Mouse (Mus musculus) forebrain, embryonic 16.5 days (tissue): Measurements from ENCODE around the gene Olfr555. TPM values are rescaled to one million over a fixed set of nuclear protein-coding genes. Genes with fewer than 3 reads are reported as not detected.
A peak's percentile ranks its signal among the peaks of the same experiment; 100 is the strongest.

Source experiments
- ATAC-seq: fragments of 200-750 bp; cut with Nextera tagmentation; 2 replicates; pipeline ENCODE4 v1.8.0; 2017; ENCODE audit warnings: mild to moderate bottlenecking, moderate library complexity
- H3K27ac ChIP-seq: fragments of 300-500 bp; sonication (generic); 2 replicates; pipeline ENCODE4 v1.5.1; 2014; ENCODE audit warnings: low read length, control low read depth
- H3K27me3 ChIP-seq: fragments of 300-500 bp; sonication (generic); replicated peaks from 2 replicates; pipeline ENCODE4 v1.6.1; 2014; ENCODE audit warnings: low read length; ENCODE audit not compliant: control insufficient read depth, insufficient read depth
- H3K36me3 ChIP-seq: fragments of 300-500 bp; sonication (generic); 2 replicates; pipeline ENCODE4 v1.6.1; 2014; ENCODE audit not compliant: control insufficient read depth, insufficient read depth
- H3K4me1 ChIP-seq: fragments of 300-500 bp; sonication (generic); replicated peaks from 2 replicates; pipeline ENCODE4 v1.6.1; 2014; ENCODE audit warnings: low read length; ENCODE audit not compliant: control insufficient read depth, insufficient read depth
- H3K4me2 ChIP-seq: fragments of 300-500 bp; sonication (generic); 2 replicates; pipeline ENCODE4 v1.6.1; 2014; ENCODE audit warnings: mild to moderate bottlenecking, low read length, control low read depth
- H3K4me3 ChIP-seq: fragments of 300-500 bp; sonication (generic); replicated peaks from 2 replicates; pipeline ENCODE4 v1.5.1; 2014; ENCODE audit warnings: mild to moderate bottlenecking, low read length, control low read depth
- H3K9ac ChIP-seq: fragments of 300-500 bp; sonication (generic); replicated peaks from 2 replicates; pipeline ENCODE4 v1.6.1; 2014; ENCODE audit warnings: low read depth, low read length, control low read depth
- H3K9me3 ChIP-seq: fragments of 300-500 bp; sonication (generic); 2 replicates; pipeline ENCODE4 v1.6.1; 2016; ENCODE audit warnings: low read length; ENCODE audit not compliant: control insufficient read depth
- WGBS: fragments of 180-500 bp; shearing (Covaris S2); extraction: QIAGEN DNeasy Blood & Tissue Kit; methylation state at CpG from one replicate; pipeline ENCODE4 v1.1.7; 2014; 5-methylcytosine and 5-hydroxymethylcytosine counted together
- polyA plus RNA-seq: library from polyadenylated mRNA; unstranded; fragments of >200 nt; fragmentation: Nextera tagmentation; extraction: Ambion mirVana; gene quantifications from 2 replicates; pipeline ENCODE4 v1.2.1, GENCODE M21; 2015

Olfr555 gene
- polyA plus RNA-seq, 1 experiment from 2014 or later = not detected

GRCm38 (mm10) chr7:102681916-102682315 lies 23.3 kb downstream of the Olfr555 start:
- no peak overlapping the region for H3K4me3 ChIP-seq
- no peak overlapping the region for H3K27ac ChIP-seq
- no peak for ATAC-seq
- no peak overlapping the region for H3K9ac ChIP-seq
- no peak overlapping the region for H3K4me2 ChIP-seq
- H3K27me3 ChIP-seq = no peaks in the 10 kb centered on the region
- H3K9me3 ChIP-seq = no peaks in the 10 kb centered on the region
- 84% methylated on average over 1 of the region's 1 CpGs for WGBS
- H3K4me1 ChIP-seq = 0 out of 2 replicates have a peak, but pooled peaks cover 2% of the 10 kb centered on the region
- no peaks in the 10 kb centered on the region for H3K36me3 ChIP-seq

GRCm38 (mm10) chr7:102686944-102687501 lies 28.4 kb downstream of the Olfr555 start, which contains the start of gene Trim68:
Trim68 (minus strand) TSS chr7:102687327.
- H3K4me1 ChIP-seq = peaks cover 6% of the 10 kb centered on the region
- peak; percentile 100 for ATAC-seq
- no peaks in the 10 kb centered on the region for H3K9me3 ChIP-seq
- no peaks in the 10 kb centered on the region for H3K27me3 ChIP-seq
- H3K4me2 ChIP-seq = peak within 1 kb of the TSS; percentile 92
- peak within 1 kb of the TSS; percentile 78 for H3K9ac ChIP-seq
- no peaks in the 10 kb centered on the region for H3K36me3 ChIP-seq
- WGBS = under 1% methylated on average over 40 of the region's 40 CpGs
- peak within 1 kb of the TSS; percentile 24; the same call in 1 of the 2 replicates for H3K27ac ChIP-seq
- H3K4me3 ChIP-seq = peak within 1 kb of the TSS; percentile 66

GRCm38 (mm10) chr7:102695358-102696125 lies 36.9 kb downstream of the Olfr555 start, which contains the start of gene Olfr557:
Olfr557 (plus strand) TSS chr7:102695910.
- WGBS = 86% methylated on average over 5 of the region's 5 CpGs
- H3K36me3 ChIP-seq = no peaks in the 10 kb centered on the region

GRCm38 (mm10) chr7:102698461-102698860 lies 39.8 kb downstream of the Olfr555 start:
- WGBS = 91% methylated on average over 7 of the region's 7 CpGs

More at GRCm38 (mm10) chr7:102695358-102696125, 36.9 kb downstream of the Olfr555 start, which contains the start of gene Olfr557:
- Histone ChIP-seq H3K4me2 (no peak within 1 kb of the TSS), H3K4me3 (no peak within 1 kb of the TSS), H3K4me1 (no peaks in the 10 kb centered on the region), H3K27ac (no peak within 1 kb of the TSS), H3K27me3 (no peaks in the 10 kb centered on the region), H3K9ac (no peak within 1 kb of the TSS), H3K9me3 (no peaks in the 10 kb centered on the region)
- ATAC-seq = no peak

GRCm38 (mm10) chr7:102701915-102702314 lies 43.3 kb downstream of the Olfr555 start, which contains the start of gene Olfr558:
Olfr558 (plus strand) TSS chr7:102702215.
- no peak within 1 kb of the TSS for H3K27ac ChIP-seq
- H3K9ac ChIP-seq = no peak within 1 kb of the TSS
- no peaks in the 10 kb centered on the region for H3K9me3 ChIP-seq
- H3K4me1 ChIP-seq = no peaks in the 10 kb centered on the region
- H3K4me2 ChIP-seq = no peak within 1 kb of the TSS
- ATAC-seq = no peak
- no peaks in the 10 kb centered on the region for H3K36me3 ChIP-seq
- H3K4me3 ChIP-seq = no peak within 1 kb of the TSS
- no peaks in the 10 kb centered on the region for H3K27me3 ChIP-seq

More at GRCm38 (mm10) chr7:102698461-102698860, 39.8 kb downstream of the Olfr555 start:
- no peak overlapping the region for H3K9ac ChIP-seq
- H3K27me3 ChIP-seq = no peaks in the 10 kb centered on the region
- ATAC-seq = no peak
- H3K4me3 ChIP-seq = no peak overlapping the region
- no peaks in the 10 kb centered on the region for H3K9me3 ChIP-seq
- no peaks in the 10 kb centered on the region for H3K4me1 ChIP-seq
- H3K4me2 ChIP-seq = no peak overlapping the region
- H3K36me3 ChIP-seq = no peaks in the 10 kb centered on the region
- H3K27ac ChIP-seq = no peak overlapping the region

Other genes with a start within 250 kb of the Olfr555 start
- gene Rrm1, start 217.1 kb upstream of the Olfr555 start, polyA plus RNA-seq = 79.3 and 96.2 TPM in 2 replicates
- gene Olfr543, start 177.1 kb upstream of the Olfr555 start, polyA plus RNA-seq = 0.43 and 0.66 TPM in 2 replicates
- 0.10 TPM in 2 replicates for gene Olfr544, start 170.5 kb upstream of the Olfr555 start, polyA plus RNA-seq
- gene Olfr545, start 159.2 kb upstream of the Olfr555 start, polyA plus RNA-seq = 0.17 TPM in 1 of 2 replicates, not detected in the other
- gene Olfr547, start 124.1 kb upstream of the Olfr555 start, polyA plus RNA-seq = not detected in 2 replicates
- gene Olfr548-ps1, start 117.9 kb upstream of the Olfr555 start, polyA plus RNA-seq = not detected in 2 replicates
- not detected in 2 replicates for gene Olfr549, start 109.0 kb upstream of the Olfr555 start, polyA plus RNA-seq
- 0.41 TPM in 1 of 2 replicates, not detected in the other for gene Trim21, start 93.3 kb upstream of the Olfr555 start, polyA plus RNA-seq
- gene Olfr550, start 87.4 kb upstream of the Olfr555 start, polyA plus RNA-seq = not detected in 2 replicates
- gene Olfr551, start 66.9 kb upstream of the Olfr555 start, polyA plus RNA-seq = not detected in 2 replicates
- not detected in 2 replicates for gene Olfr552, start 61.1 kb upstream of the Olfr555 start, polyA plus RNA-seq
- not detected in 2 replicates for gene Olfr553, start 40.6 kb upstream of the Olfr555 start, polyA plus RNA-seq
- gene Olfr554, start 20.4 kb upstream of the Olfr555 start, polyA plus RNA-seq = not detected in 2 replicates
- gene Olfr556, start 6.1 kb downstream of the Olfr555 start, polyA plus RNA-seq = not detected in 2 replicates
- 5.6 and 5.8 TPM in 2 replicates for gene Trim68, start 28.5 kb downstream of the Olfr555 start, polyA plus RNA-seq
- not detected in 2 replicates for gene Olfr557, start 37.1 kb downstream of the Olfr555 start, polyA plus RNA-seq
- gene Olfr558, start 43.4 kb downstream of the Olfr555 start, polyA plus RNA-seq = not detected in 2 replicates
- not detected in 2 replicates for gene Olfr33, start 60.2 kb downstream of the Olfr555 start, polyA plus RNA-seq
- not detected in 2 replicates for gene Olfr559, start 68.7 kb downstream of the Olfr555 start, polyA plus RNA-seq
- not detected in 2 replicates for gene Olfr560, start 100.5 kb downstream of the Olfr555 start, polyA plus RNA-seq
- not detected in 2 replicates for gene Olfr78, start 100.6 kb downstream of the Olfr555 start, polyA plus RNA-seq
- not detected in 2 replicates for gene Olfr561, start 112.4 kb downstream of the Olfr555 start, polyA plus RNA-seq
- not detected in 2 replicates for gene Olfr564, start 144.7 kb downstream of the Olfr555 start, polyA plus RNA-seq
- gene Olfr566, start 199.9 kb downstream of the Olfr555 start, polyA plus RNA-seq = not detected in 2 replicates
- gene Olfr568, start 218.3 kb downstream of the Olfr555 start, polyA plus RNA-seq = not detected in 2 replicates
- not detected in 2 replicates for gene Olfr569, start 232.1 kb downstream of the Olfr555 start, polyA plus RNA-seq
- 0.20 TPM in 1 of 2 replicates, not detected in the other for gene Olfr570, start 235.8 kb downstream of the Olfr555 start, polyA plus RNA-seq